Mouse (Mus musculus): ENCODE measurements at regions not wholly inside any gene's neighbourhood (a gene's known extent, or its start where the extent isn't known, plus 50 kb on each side); places are given as distances from the start of the nearest gene placed in this dataset.
"Not testable (repeated sequence)": the region's sequence is repeated elsewhere in the genome, so short reads cannot be mapped to it uniquely, and the experiment has no call there.

DNA sequence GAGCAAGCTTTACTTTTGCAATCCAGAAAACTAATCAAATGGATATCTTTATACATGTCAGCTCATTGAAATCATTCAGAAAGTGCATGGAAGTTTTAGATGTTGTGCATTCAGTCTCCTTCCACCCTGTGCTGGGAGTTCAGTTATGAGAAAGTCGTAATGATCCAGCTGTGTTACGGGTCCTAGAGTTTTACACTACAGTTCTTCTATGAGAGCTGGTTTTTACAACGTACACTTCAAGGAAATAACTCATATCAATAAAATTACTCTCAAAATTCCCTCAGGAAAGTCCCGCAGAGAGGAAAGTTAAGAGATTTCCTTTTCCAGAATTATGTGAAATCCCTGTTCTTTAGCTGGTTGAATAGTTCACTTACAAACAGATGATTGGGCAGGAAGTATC lies 418.1 kb upstream of the Slc10a2 start:
- no peak overlapping the region for H3K27ac ChIP-seq (ENCODE audit: low read length)
- H3K9me3 ChIP-seq (replicated peaks; ENCODE audit: control insufficient read depth, low read length, poor library complexity, severe bottlenecking), result no peaks in the 10 kb centered on the region
- H3K27me3 ChIP-seq (ENCODE audit: control insufficient read depth, insufficient read depth, low read depth, low read length), result no peaks in the 10 kb centered on the region
- no peaks in the 10 kb centered on the region for H3K36me3 ChIP-seq (ENCODE audit: control insufficient read depth, insufficient read depth, low read length)
- ATAC-seq, result no peak
- 87% methylated on average over 4 of the region's 4 CpGs for whole genome bisulfite sequencing
- H3K4me1 ChIP-seq (ENCODE audit: control insufficient read depth, insufficient read depth, low read length), result no peaks in the 10 kb centered on the region
- no peak overlapping the region for H3K4me3 ChIP-seq (ENCODE audit: low read depth, low read length)
- H3K9ac ChIP-seq (ENCODE audit: low read depth, low read length), result no peak overlapping the region
- H3K4me2 ChIP-seq (ENCODE audit: low read length), result no peak overlapping the region

DNA sequence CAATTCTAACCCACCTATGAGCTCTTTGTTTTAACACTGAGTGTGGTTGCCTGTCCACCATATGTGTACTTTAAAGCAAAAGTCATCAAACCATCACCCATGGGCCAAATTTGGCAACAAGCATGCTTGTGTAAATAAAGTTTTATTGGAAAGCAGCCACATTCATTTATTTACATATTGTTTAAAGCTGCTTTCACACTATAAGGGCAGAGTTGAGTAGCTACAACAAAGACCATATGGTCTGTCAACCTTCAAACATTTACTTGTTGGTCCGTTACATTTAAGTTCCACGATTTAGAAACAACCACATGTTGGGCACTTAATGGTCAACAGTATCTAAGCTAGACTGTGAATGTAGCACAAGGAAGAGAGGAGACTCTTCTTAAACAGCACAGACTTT lies 390.7 kb upstream of the Slc10a2 start:
- Histone ChIP-seq H3K4me1 (ENCODE audit: control insufficient read depth, insufficient read depth, low read length) (no peaks in the 10 kb centered on the region), H3K9me3 (replicated peaks; ENCODE audit: control insufficient read depth, low read length, poor library complexity, severe bottlenecking) (no peaks in the 10 kb centered on the region), H3K4me2 (ENCODE audit: low read length) (no peak overlapping the region), H3K4me3 (ENCODE audit: low read depth, low read length) (no peak overlapping the region), H3K27me3 (ENCODE audit: control insufficient read depth, insufficient read depth, low read depth, low read length) (no peaks in the 10 kb centered on the region), H3K36me3 (ENCODE audit: control insufficient read depth, insufficient read depth, low read length) (no peaks in the 10 kb centered on the region), H3K27ac (ENCODE audit: low read length) (no peak overlapping the region), H3K9ac (ENCODE audit: low read depth, low read length) (no peak overlapping the region)
- WGBS, result 94% methylated on average over 2 of the region's 2 CpGs
- ATAC-seq, result no peak

DNA sequence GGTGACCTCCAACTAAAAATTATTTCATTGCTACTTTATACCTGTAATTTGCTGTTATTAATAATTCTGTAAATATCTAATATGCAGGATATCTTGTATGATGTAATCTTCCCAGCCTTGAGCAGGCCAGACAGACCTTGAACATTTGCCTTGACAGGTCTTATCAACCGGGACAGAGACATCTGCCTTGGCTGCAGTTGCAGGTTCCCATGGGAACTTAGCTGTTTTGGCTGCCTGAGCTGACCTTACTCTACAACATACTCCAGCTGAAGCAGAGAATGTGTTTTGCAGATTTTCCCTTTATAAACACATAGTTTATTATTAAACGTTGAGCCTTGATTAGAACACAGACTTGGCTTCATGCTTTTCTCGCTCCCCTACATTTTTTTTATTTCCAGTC lies 385.3 kb upstream of the Slc10a2 start:
- no peak overlapping the region for H3K4me3 ChIP-seq (ENCODE audit: low read depth, low read length)
- no peak overlapping the region for H3K9ac ChIP-seq (ENCODE audit: low read depth, low read length)
- no peak for ATAC-seq
- no peak overlapping the region for H3K27ac ChIP-seq (ENCODE audit: low read length)
- H3K36me3 ChIP-seq (ENCODE audit: control insufficient read depth, insufficient read depth, low read length), result no peaks in the 10 kb centered on the region
- no peak overlapping the region for H3K4me2 ChIP-seq (ENCODE audit: low read length)
- no peaks in the 10 kb centered on the region for H3K27me3 ChIP-seq (ENCODE audit: control insufficient read depth, insufficient read depth, low read depth, low read length)
- 88% methylated on average over 3 of the region's 3 CpGs for WGBS
- H3K9me3 ChIP-seq (replicated peaks; ENCODE audit: control insufficient read depth, low read length, poor library complexity, severe bottlenecking), result no peaks in the 10 kb centered on the region
- no peaks in the 10 kb centered on the region for H3K4me1 ChIP-seq (ENCODE audit: control insufficient read depth, insufficient read depth, low read length)

DNA sequence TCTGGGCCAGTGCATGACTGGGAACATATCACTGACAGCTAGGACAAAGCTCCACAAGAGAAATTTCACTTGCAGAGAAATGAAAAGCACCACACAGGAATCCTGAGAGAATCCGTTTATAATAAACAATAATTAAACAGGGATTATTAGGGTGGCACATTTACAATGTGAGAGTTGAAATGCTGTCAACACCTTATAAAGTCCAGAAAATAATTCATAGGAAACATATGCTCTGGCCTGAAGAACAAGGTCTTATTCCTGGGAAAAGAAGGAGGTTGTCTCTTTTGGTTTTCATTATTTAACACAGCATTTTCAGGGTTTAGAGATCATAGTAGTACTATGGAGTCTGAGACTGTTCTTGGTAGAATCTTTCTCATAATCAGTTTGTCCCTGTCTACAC lies 377.8 kb upstream of the Slc10a2 start:
- H3K36me3 ChIP-seq (ENCODE audit: control insufficient read depth, insufficient read depth, low read length), result no peaks in the 10 kb centered on the region
- no peak for ATAC-seq
- WGBS, result 83% methylated on average over 1 of the region's 1 CpGs

DNA sequence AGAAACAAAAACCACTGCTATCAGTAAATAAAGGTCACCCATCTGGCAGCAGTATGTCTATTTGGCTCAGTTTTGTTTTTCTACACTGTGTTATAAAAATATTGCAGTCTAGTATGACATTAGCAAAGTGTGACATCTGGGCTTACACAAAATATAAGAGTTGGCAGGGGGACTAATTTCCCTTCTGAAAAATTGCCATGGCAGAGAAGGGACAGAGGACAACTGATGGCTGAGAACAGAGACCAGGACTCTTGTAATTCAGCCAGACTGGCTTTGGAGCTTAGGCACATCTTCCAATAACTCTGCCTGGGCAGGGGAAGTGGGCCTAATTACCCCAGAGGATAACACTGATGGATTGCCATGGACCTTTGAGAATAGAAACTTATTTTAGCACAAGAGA lies 367.8 kb upstream of the Slc10a2 start:
- no peaks in the 10 kb centered on the region for H3K27me3 ChIP-seq (ENCODE audit: control insufficient read depth, insufficient read depth, low read depth, low read length)
- no peak overlapping the region for H3K4me3 ChIP-seq (ENCODE audit: low read depth, low read length)
- no peak overlapping the region for H3K9ac ChIP-seq (ENCODE audit: low read depth, low read length)
- H3K4me2 ChIP-seq (ENCODE audit: low read length), result no peak overlapping the region
- no peak overlapping the region for H3K27ac ChIP-seq (ENCODE audit: low read length)
- no peaks in the 10 kb centered on the region for H3K36me3 ChIP-seq (ENCODE audit: control insufficient read depth, insufficient read depth, low read length)
- ATAC-seq, result no peak
- no peaks in the 10 kb centered on the region for H3K9me3 ChIP-seq (replicated peaks; ENCODE audit: control insufficient read depth, low read length, poor library complexity, severe bottlenecking)
- no peaks in the 10 kb centered on the region for H3K4me1 ChIP-seq (ENCODE audit: control insufficient read depth, insufficient read depth, low read length)

More for the DNA sequence above, 377.8 kb upstream of the Slc10a2 start:
- no peak overlapping the region for H3K27ac ChIP-seq (ENCODE audit: low read length)
- H3K9me3 ChIP-seq (replicated peaks; ENCODE audit: control insufficient read depth, low read length, poor library complexity, severe bottlenecking), result no peaks in the 10 kb centered on the region
- H3K9ac ChIP-seq (ENCODE audit: low read depth, low read length), result no peak overlapping the region
- H3K4me2 ChIP-seq (ENCODE audit: low read length), result no peak overlapping the region
- H3K4me1 ChIP-seq (ENCODE audit: control insufficient read depth, insufficient read depth, low read length), result no peaks in the 10 kb centered on the region
- no peak overlapping the region for H3K4me3 ChIP-seq (ENCODE audit: low read depth, low read length)
- H3K27me3 ChIP-seq (ENCODE audit: control insufficient read depth, insufficient read depth, low read depth, low read length), result no peaks in the 10 kb centered on the region

DNA sequence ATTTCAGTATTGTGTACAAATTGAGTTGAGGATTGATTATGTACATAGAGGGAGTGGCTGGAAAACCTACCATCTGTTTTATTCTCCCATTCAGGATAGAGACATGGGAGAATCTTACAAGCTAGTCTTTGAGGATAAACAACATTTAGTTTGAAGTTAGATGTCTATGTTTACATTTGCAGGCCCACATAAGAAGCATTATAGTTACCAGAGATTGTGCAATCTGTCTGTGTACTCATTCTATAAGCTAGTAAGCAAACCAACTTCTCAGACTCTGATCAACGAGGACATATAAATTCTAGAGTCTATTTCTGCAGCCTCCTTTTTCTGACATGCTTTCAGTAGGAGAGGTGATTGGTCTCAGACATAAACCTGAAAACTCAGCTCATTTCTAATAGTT lies 367.4 kb upstream of the Slc10a2 start:
- Histone ChIP-seq H3K36me3 (ENCODE audit: control insufficient read depth, insufficient read depth, low read length) (no peaks in the 10 kb centered on the region), H3K9me3 (replicated peaks; ENCODE audit: control insufficient read depth, low read length, poor library complexity, severe bottlenecking) (no peaks in the 10 kb centered on the region), H3K27ac (ENCODE audit: low read length) (no peak overlapping the region), H3K4me1 (ENCODE audit: control insufficient read depth, insufficient read depth, low read length) (no peaks in the 10 kb centered on the region), H3K4me3 (ENCODE audit: low read depth, low read length) (no peak overlapping the region), H3K4me2 (ENCODE audit: low read length) (no peak overlapping the region), H3K9ac (ENCODE audit: low read depth, low read length) (no peak overlapping the region), H3K27me3 (ENCODE audit: control insufficient read depth, insufficient read depth, low read depth, low read length) (no peaks in the 10 kb centered on the region)
- WGBS, result 81% methylated on average over 1 of the region's 1 CpGs
- no peak for ATAC-seq

DNA sequence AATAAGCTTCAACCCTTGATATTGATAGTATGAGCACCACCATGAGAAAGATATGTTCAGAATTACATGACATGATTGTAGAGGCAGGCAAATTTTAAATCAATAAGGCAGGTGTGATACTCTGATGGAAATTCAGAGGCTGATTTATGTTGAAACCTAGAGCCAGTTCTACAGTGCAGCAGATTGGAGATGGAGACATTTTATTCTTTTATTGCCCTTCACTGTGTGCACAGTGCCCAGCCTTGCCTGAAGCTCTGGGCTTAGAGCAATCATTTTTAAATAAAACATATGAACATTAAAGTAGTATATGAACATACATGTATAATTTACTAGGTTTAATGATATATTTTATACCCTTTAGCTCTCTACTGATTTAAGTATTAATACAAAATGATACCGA lies 352.5 kb upstream of the Slc10a2 start:
- H3K9ac ChIP-seq (ENCODE audit: low read depth, low read length), result no peak overlapping the region
- H3K9me3 ChIP-seq (replicated peaks; ENCODE audit: control insufficient read depth, low read length, poor library complexity, severe bottlenecking), result no peaks in the 10 kb centered on the region
- H3K4me3 ChIP-seq (ENCODE audit: low read depth, low read length), result no peak overlapping the region
- no peak overlapping the region for H3K4me2 ChIP-seq (ENCODE audit: low read length)
- WGBS, result 93% methylated on average over 1 of the region's 1 CpGs
- H3K4me1 ChIP-seq (ENCODE audit: control insufficient read depth, insufficient read depth, low read length), result no peaks in the 10 kb centered on the region
- ATAC-seq, result no peak
- H3K27me3 ChIP-seq (ENCODE audit: control insufficient read depth, insufficient read depth, low read depth, low read length), result no peaks in the 10 kb centered on the region
- H3K27ac ChIP-seq (ENCODE audit: low read length), result no peak overlapping the region
- no peaks in the 10 kb centered on the region for H3K36me3 ChIP-seq (ENCODE audit: control insufficient read depth, insufficient read depth, low read length)

DNA sequence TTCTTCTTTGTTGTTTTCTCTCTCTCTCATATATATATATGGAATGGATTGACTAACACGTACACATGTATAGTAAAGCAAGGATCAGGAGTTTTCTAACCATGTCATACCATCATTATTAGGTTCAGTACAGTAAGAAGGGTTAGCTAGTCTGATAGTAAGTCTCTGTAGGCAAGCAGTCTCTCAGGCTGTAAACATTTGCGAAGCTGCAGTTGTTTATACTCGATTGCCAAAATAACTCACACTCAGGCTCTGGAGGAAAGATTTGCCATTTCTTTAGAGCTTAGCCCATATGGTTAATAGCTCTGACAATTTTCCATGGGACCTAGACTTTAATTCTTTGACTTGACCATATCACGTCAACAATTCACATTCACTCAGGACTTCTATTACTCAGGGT lies 348.3 kb upstream of the Slc10a2 start:
- H3K9me3 ChIP-seq (replicated peaks; ENCODE audit: control insufficient read depth, low read length, poor library complexity, severe bottlenecking), result no peaks in the 10 kb centered on the region
- no peaks in the 10 kb centered on the region for H3K36me3 ChIP-seq (ENCODE audit: control insufficient read depth, insufficient read depth, low read length)
- H3K4me1 ChIP-seq (ENCODE audit: control insufficient read depth, insufficient read depth, low read length), result no peaks in the 10 kb centered on the region
- no peak overlapping the region for H3K4me2 ChIP-seq (ENCODE audit: low read length)
- no peaks in the 10 kb centered on the region for H3K27me3 ChIP-seq (ENCODE audit: control insufficient read depth, insufficient read depth, low read depth, low read length)
- 92% methylated on average over 4 of the region's 4 CpGs for WGBS
- no peak overlapping the region for H3K4me3 ChIP-seq (ENCODE audit: low read depth, low read length)
- no peak overlapping the region for H3K9ac ChIP-seq (ENCODE audit: low read depth, low read length)
- no peak overlapping the region for H3K27ac ChIP-seq (ENCODE audit: low read length)
- no peak for ATAC-seq

DNA sequence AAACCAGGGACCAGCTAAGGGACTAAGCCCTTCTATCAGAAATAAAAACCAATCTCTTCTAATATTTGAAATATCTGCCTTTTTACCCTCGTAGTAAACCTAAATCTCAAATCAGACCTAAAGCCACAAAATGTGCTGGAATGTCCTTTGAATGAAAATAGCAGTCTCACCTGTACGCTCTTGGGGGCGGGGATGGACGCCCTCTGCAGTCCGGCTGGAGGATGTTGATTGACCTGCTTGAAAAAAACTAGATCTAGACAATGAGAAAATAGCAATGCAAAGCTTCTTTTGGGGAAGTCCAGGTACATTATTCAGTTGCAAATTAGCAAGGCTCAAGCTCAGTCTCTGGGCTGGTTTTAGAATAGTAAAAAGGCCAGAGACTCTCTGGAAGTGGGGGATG lies 337.1 kb upstream of the Slc10a2 start:
- H3K9me3 ChIP-seq (replicated peaks; ENCODE audit: control insufficient read depth, low read length, poor library complexity, severe bottlenecking); H3K27ac ChIP-seq (ENCODE audit: low read length); H3K4me2 ChIP-seq (ENCODE audit: low read length); H3K4me1 ChIP-seq (ENCODE audit: control insufficient read depth, insufficient read depth, low read length); H3K9ac ChIP-seq (ENCODE audit: low read depth, low read length); H3K36me3 ChIP-seq (ENCODE audit: control insufficient read depth, insufficient read depth, low read length); H3K27me3 ChIP-seq (ENCODE audit: control insufficient read depth, insufficient read depth, low read depth, low read length); H3K4me3 ChIP-seq (ENCODE audit: low read depth, low read length); ATAC-seq: not testable (repeated sequence)
- 93% methylated on average over 5 of the region's 5 CpGs for WGBS

DNA sequence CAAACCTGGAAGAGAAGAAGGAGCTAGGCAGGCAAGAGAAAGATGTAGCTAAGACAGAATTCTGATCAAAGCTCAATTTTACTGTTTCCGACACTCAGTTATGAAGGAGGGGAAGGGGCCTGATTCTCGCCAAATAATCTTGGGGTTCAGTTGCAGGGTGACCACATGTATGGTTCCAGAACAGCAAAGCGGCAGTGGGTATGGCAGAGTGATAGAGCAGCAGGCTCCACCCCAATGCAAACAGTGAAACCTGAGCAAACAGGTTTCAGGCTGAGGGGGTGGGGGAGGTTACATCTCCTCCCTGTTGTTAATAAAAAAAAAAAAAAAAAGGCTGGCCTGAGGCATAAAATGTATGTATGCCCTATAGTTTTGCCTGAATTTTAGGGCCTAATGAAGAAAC lies 335.3 kb upstream of the Slc10a2 start:
- H3K4me2 ChIP-seq (ENCODE audit: low read length); H3K4me1 ChIP-seq (ENCODE audit: control insufficient read depth, insufficient read depth, low read length); ATAC-seq; H3K9ac ChIP-seq (ENCODE audit: low read depth, low read length); H3K27ac ChIP-seq (ENCODE audit: low read length); H3K9me3 ChIP-seq (replicated peaks; ENCODE audit: control insufficient read depth, low read length, poor library complexity, severe bottlenecking); H3K36me3 ChIP-seq (ENCODE audit: control insufficient read depth, insufficient read depth, low read length); H3K27me3 ChIP-seq (ENCODE audit: control insufficient read depth, insufficient read depth, low read depth, low read length); H3K4me3 ChIP-seq (ENCODE audit: low read depth, low read length): not testable (repeated sequence)
- 94% methylated on average over 3 of the region's 3 CpGs for WGBS

All from midbrain, embryonic 16.5 days (tissue).